Mouse (Mus musculus): ENCODE measurements at regions not wholly inside any gene's neighbourhood (a gene's known extent, or its start where the extent isn't known, plus 50 kb on each side); places are given as distances from the start of the nearest gene placed in this dataset.

- TF ChIP-seq CTCF (IDR thresholded peaks at IDR 0.05; ENCODE audit: low read depth, low read length) (no peak), TAL1 (conservative IDR thresholded peaks at IDR 0.05; ENCODE audit: low read depth, low read length) (no peak)
These were observed 82.7 kb upstream of the Foxq1 start for GRCm38 (mm10) chr13:31473275-31473674.
